Mouse (Mus musculus) embryonic facial prominence, embryonic 15.5 days (tissue): Measurements from ENCODE around the gene Hhex. TPM values are rescaled to one million over a fixed set of nuclear protein-coding genes. Genes with fewer than 3 reads are reported as not detected.

Experiments used
- ATAC-seq: fragments of 200-750 bp; cut with Nextera tagmentation; 2 replicates; pipeline ENCODE4 v1.8.0; 2017; ENCODE audit warnings: low read depth, moderate TSS enrichment; ENCODE audit not compliant: insufficient number of reproducible peaks, low FRiP score, low TSS enrichment
- H3K27ac ChIP-seq: fragments of 300-500 bp; sonication (generic); replicated peaks from 2 replicates; pipeline ENCODE4 v1.5.1; 2015; ENCODE audit warnings: mild to moderate bottlenecking, inconsistent platforms
- H3K27me3 ChIP-seq: fragments of 300-500 bp; sonication (generic); 2 replicates; pipeline ENCODE4 v1.6.1; 2015; ENCODE audit warnings: inconsistent platforms
- H3K36me3 ChIP-seq: fragments of 300-500 bp; sonication (generic); 2 replicates; pipeline ENCODE4 v1.6.1; 2015; ENCODE audit warnings: mild to moderate bottlenecking, inconsistent platforms
- H3K4me1 ChIP-seq: fragments of 300-500 bp; sonication (generic); 2 replicates; pipeline ENCODE4 v1.6.1; 2015; ENCODE audit warnings: inconsistent platforms
- H3K4me2 ChIP-seq: fragments of 300-500 bp; sonication (generic); replicated peaks from 2 replicates; pipeline ENCODE4 v1.6.1; 2015; ENCODE audit warnings: mild to moderate bottlenecking, inconsistent platforms
- H3K4me3 ChIP-seq: fragments of 300-500 bp; sonication (generic); replicated peaks from 2 replicates; pipeline ENCODE4 v1.5.1; 2015; ENCODE audit warnings: mild to moderate bottlenecking, inconsistent platforms
- H3K9ac ChIP-seq: fragments of 300-500 bp; sonication (generic); 2 replicates; pipeline ENCODE4 v1.6.1; 2015; ENCODE audit warnings: inconsistent platforms
- H3K9me3 ChIP-seq: fragments of 300-500 bp; sonication (generic); replicated peaks from 2 replicates; pipeline ENCODE4 v1.6.1; 2016; ENCODE audit warnings: inconsistent platforms
- WGBS: fragments of 180-500 bp; shearing (Covaris S2); methylation state at CpG from one replicate; pipeline ENCODE4 v1.1.7; 2015; 5-methylcytosine and 5-hydroxymethylcytosine counted together
- polyA plus RNA-seq: library from polyadenylated mRNA; unstranded; fragments of >200 nt; fragmentation: Nextera tagmentation; extraction: Ambion mirVana; gene quantifications from 2 replicates; pipeline ENCODE4 v1.2.1, GENCODE M21; 2015

Hhex gene
- polyA plus RNA-seq, 1 experiment from 2014 or later, result 9.7 TPM

DNA sequence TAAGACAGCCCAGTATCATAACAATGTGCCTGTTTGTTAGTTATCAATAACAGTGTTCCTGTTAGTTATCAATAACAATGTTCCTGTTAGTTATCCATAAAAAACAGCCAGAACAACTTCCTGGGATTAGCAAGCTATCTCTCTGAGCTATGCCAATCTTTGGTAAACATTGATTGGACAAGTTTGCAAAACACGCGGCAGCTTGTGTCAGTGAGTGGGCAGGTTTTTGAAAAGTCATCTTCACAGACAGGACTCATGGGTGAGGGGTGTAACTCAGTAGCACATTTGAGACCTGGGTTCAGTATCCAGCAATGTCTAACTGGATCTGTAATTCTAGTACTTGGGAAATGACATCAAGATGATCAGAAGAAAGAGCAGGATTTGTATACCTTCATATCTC is 20.9 kb downstream of the Hhex start:
- H3K4me2 ChIP-seq, result no peak overlapping the region
- no peaks in the 10 kb centered on the region for H3K36me3 ChIP-seq
- ATAC-seq, result no peak
- no peaks in the 10 kb centered on the region for H3K27me3 ChIP-seq
- 91% methylated on average over 2 of the region's 2 CpGs for WGBS
- no peak overlapping the region for H3K4me3 ChIP-seq
- no peaks in the 10 kb centered on the region for H3K4me1 ChIP-seq
- H3K27ac ChIP-seq, result no peak overlapping the region
- H3K9me3 ChIP-seq, result no peaks in the 10 kb centered on the region
- H3K9ac ChIP-seq, result no peak overlapping the region

- no peaks in the 10 kb centered on the region for H3K27me3 ChIP-seq
- H3K27ac ChIP-seq, result no peak overlapping the region
- H3K36me3 ChIP-seq, result no peaks in the 10 kb centered on the region
- no peak overlapping the region for H3K4me2 ChIP-seq
- no peak overlapping the region for H3K4me3 ChIP-seq
- ATAC-seq, result no peak
- WGBS, result 96% methylated on average over 1 of the region's 1 CpGs
- H3K4me1 ChIP-seq, result no peaks in the 10 kb centered on the region
- H3K9me3 ChIP-seq, result no peaks in the 10 kb centered on the region
- H3K9ac ChIP-seq, result no peak overlapping the region
Observed at GRCm38 (mm10) chr19:37455961-37456360, 21.4 kb downstream of the Hhex start.

DNA sequence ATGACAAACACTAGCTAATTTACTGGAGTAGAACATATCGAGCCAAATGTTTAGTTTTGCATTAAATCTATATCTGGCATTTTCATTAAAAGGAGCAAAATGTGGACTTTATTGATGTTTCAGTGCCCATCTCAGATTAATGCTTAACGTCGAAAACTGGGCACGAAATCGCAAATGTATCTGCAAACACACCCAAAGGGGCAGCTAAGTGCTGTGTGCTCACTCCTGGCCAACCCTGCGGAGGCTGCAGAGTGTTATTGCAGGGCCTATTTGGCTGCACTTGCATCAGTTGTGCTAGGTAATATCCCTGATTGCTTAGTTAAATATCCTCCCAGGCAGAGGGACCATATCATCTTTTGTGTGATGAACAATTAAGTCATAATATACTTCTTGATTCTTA is 23.4 kb downstream of the Hhex start:
- 79% methylated on average over 6 of the region's 6 CpGs for WGBS
- ATAC-seq, result no peak
- H3K4me1 ChIP-seq, result no peaks in the 10 kb centered on the region
- no peaks in the 10 kb centered on the region for H3K36me3 ChIP-seq
- no peak overlapping the region for H3K4me3 ChIP-seq
- H3K27me3 ChIP-seq, result no peaks in the 10 kb centered on the region
- H3K4me2 ChIP-seq, result no peak overlapping the region
- no peak overlapping the region for H3K9ac ChIP-seq
- no peaks in the 10 kb centered on the region for H3K9me3 ChIP-seq
- H3K27ac ChIP-seq, result no peak overlapping the region

DNA sequence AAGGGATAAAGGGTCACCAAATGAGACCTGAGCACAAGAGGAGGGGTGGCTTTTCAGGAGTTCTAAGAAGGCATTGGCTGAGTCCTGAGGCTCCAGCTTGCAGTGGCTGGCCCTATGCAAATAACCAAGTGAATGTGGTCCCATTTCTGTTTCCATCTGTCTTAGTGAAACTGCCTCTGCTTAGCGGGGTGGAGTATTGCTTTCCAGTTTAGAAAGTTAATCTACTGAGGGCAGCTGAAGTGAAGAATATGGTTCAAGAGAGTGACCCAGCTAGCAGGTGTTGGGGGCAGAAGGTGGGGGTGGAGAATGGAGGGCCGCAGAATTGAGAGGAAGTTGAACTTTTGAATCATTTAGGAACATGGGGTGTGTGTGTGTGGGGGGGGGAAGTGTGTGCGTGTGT is 31.8 kb downstream of the Hhex start:
- Histone ChIP-seq H3K27me3 (no peaks in the 10 kb centered on the region), H3K9me3 (no peaks in the 10 kb centered on the region), H3K36me3 (no peaks in the 10 kb centered on the region), H3K4me2 (no peak overlapping the region), H3K9ac (no peak overlapping the region), H3K4me3 (no peak overlapping the region), H3K4me1 (no peaks in the 10 kb centered on the region), H3K27ac (no peak overlapping the region)
- WGBS, result 90% methylated on average over 3 of the region's 3 CpGs
- no peak for ATAC-seq

- ATAC-seq, result no peak
- Histone ChIP-seq H3K27ac (no peak overlapping the region), H3K36me3 (no peaks in the 10 kb centered on the region), H3K4me2 (no peak overlapping the region), H3K27me3 (no peaks in the 10 kb centered on the region), H3K4me1 (no peaks in the 10 kb centered on the region), H3K4me3 (no peak overlapping the region), H3K9ac (no peak overlapping the region), H3K9me3 (no peaks in the 10 kb centered on the region)
- 82% methylated on average over 5 of the region's 5 CpGs for WGBS
Observed at GRCm38 (mm10) chr19:37466978-37467377, 32.4 kb downstream of the Hhex start.

- Histone ChIP-seq H3K27ac (no peak overlapping the region), H3K27me3 (no peaks in the 10 kb centered on the region), H3K9ac (no peak overlapping the region), H3K4me1 (no peaks in the 10 kb centered on the region), H3K4me2 (no peak overlapping the region), H3K4me3 (no peak overlapping the region), H3K36me3 (no peaks in the 10 kb centered on the region), H3K9me3 (no peaks in the 10 kb centered on the region)
- ATAC-seq, result no peak
- WGBS, result 59% methylated on average over 6 of the region's 6 CpGs
Observed at GRCm38 (mm10) chr19:37468841-37469566, 34.4 kb downstream of the Hhex start.

- WGBS, result 77% methylated on average over 4 of the region's 4 CpGs
Observed at GRCm38 (mm10) chr19:37471680-37472079, 37.1 kb downstream of the Hhex start.

DNA sequence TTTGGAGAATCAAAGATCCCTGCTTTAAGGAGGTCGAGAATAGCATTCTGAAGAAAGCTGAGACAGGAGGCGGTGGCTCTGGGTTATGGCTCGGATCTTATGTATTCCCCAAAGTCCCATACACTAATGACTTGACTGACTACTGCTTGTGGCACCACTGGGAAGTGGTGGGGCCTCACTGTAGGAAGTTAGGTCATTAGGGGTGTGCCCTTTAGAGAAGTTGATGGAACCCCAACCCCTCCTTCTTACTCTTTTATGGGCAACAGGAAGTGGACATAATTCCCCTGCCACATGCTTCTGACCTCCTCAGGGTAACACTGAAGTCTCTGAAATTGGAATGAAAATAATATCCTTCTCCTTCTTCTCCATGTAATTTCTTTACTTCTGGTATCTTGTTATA is 38.0 kb downstream of the Hhex start:
- no peak overlapping the region for H3K27ac ChIP-seq
- ATAC-seq, result no peak
- no peaks in the 10 kb centered on the region for H3K36me3 ChIP-seq
- H3K4me1 ChIP-seq, result no peaks in the 10 kb centered on the region
- no peak overlapping the region for H3K4me2 ChIP-seq
- no peaks in the 10 kb centered on the region for H3K9me3 ChIP-seq
- 66% methylated on average over 3 of the region's 3 CpGs for WGBS
- no peak overlapping the region for H3K4me3 ChIP-seq
- no peak overlapping the region for H3K9ac ChIP-seq
- no peaks in the 10 kb centered on the region for H3K27me3 ChIP-seq

More at GRCm38 (mm10) chr19:37471680-37472079, 37.1 kb downstream of the Hhex start:
- Histone ChIP-seq H3K27ac (no peak overlapping the region), H3K4me2 (no peak overlapping the region), H3K36me3 (no peaks in the 10 kb centered on the region), H3K9ac (no peak overlapping the region), H3K4me1 (no peaks in the 10 kb centered on the region), H3K27me3 (no peaks in the 10 kb centered on the region), H3K4me3 (no peak overlapping the region), H3K9me3 (no peaks in the 10 kb centered on the region)
- no peak for ATAC-seq

GRCm38 (mm10) chr19:37481704-37482103 is 47.1 kb downstream of the Hhex start:
- 66% methylated on average over 8 of the region's 8 CpGs for WGBS
- Histone ChIP-seq H3K9ac (no peak overlapping the region), H3K4me3 (no peak overlapping the region), H3K27ac (no peak overlapping the region), H3K4me1 (no peaks in the 10 kb centered on the region), H3K4me2 (no peak overlapping the region), H3K36me3 (no peaks in the 10 kb centered on the region), H3K9me3 (no peaks in the 10 kb centered on the region), H3K27me3 (no peaks in the 10 kb centered on the region)
- no peak for ATAC-seq

DNA sequence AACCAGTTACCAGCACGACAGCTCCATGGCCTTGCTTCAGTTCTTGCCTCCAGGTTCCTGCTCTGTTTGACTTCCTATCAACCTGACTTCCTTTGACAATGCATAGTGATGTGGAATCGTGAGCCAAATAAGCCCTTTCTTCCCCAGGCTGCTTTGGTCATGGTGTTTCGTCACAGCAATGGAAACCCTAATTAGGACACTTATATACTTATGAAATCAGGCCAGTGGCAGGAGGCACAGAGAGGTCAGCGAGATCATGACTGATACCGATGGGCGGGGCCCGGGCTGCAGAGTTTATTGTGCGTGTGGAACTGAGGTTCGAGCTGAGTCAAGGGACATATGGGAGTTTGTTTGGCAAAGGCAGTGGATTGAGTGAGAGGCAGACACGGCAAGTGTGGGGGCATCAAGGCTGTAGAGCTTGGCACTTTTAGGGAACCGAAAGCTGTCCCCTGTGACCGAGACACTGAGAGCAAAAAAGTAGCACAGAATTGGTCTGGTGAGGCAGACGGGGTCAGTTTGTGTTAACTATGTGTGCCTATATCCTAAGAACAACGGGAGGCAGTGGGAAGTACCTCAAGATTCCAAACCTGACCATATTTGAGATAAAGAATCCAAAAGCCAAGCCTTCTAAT is 48.1 kb downstream of the Hhex start:
- H3K36me3 ChIP-seq, result no peaks in the 10 kb centered on the region
- WGBS, result 78% methylated on average over 14 of the region's 14 CpGs
- no peak overlapping the region for H3K4me3 ChIP-seq
- no peaks in the 10 kb centered on the region for H3K9me3 ChIP-seq
- no peak overlapping the region for H3K4me2 ChIP-seq
- no peak overlapping the region for H3K9ac ChIP-seq
- H3K27ac ChIP-seq, result no peak overlapping the region
- no peaks in the 10 kb centered on the region for H3K4me1 ChIP-seq
- H3K27me3 ChIP-seq, result no peaks in the 10 kb centered on the region
- ATAC-seq, result no peak

DNA sequence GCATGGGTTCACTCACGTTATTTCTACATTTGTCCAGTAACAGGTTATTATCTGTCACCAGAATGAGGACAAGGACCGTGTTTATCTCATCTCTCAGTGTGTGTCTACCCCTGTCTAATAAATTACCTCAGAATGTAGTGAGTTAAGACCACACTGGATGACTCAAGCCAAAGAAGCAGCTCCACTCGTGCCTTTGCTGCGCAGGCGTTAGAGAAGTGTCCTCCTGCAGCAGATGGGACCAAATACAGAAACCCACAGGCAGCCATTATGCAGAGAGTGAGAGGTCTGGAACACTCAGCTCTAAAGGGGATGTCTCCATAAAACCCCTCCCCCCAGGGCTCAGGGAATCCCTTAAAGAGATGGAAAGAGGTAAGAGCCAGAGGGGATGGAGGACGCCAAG is 50.2 kb downstream of the Hhex start:
- H3K4me1 ChIP-seq, result no peaks in the 10 kb centered on the region
- no peaks in the 10 kb centered on the region for H3K36me3 ChIP-seq
- H3K9ac ChIP-seq, result no peak overlapping the region
- no peaks in the 10 kb centered on the region for H3K9me3 ChIP-seq
- no peak overlapping the region for H3K27ac ChIP-seq
- ATAC-seq, result no peak
- no peak overlapping the region for H3K4me2 ChIP-seq
- H3K27me3 ChIP-seq, result no peaks in the 10 kb centered on the region
- no peak overlapping the region for H3K4me3 ChIP-seq
- WGBS, result 84% methylated on average over 6 of the region's 6 CpGs

GRCm38 (mm10) chr19:37486801-37487200 is 52.2 kb downstream of the Hhex start:
- H3K9ac ChIP-seq, result no peak overlapping the region
- no peaks in the 10 kb centered on the region for H3K36me3 ChIP-seq
- H3K4me1 ChIP-seq, result no peaks in the 10 kb centered on the region
- no peak overlapping the region for H3K4me2 ChIP-seq
- no peak for ATAC-seq
- no peak overlapping the region for H3K4me3 ChIP-seq
- H3K9me3 ChIP-seq, result no peaks in the 10 kb centered on the region
- 68% methylated on average over 6 of the region's 6 CpGs for WGBS
- H3K27ac ChIP-seq, result no peak overlapping the region
- no peaks in the 10 kb centered on the region for H3K27me3 ChIP-seq
